Mouse (Mus musculus) lung, embryonic 14.5 days (tissue): Measurements from ENCODE around the gene Zfp513. TPM values are rescaled to one million over a fixed set of nuclear protein-coding genes. Genes with fewer than 3 reads are reported as not detected.

Experiments
- ATAC-seq: fragments of 200-750 bp; cut with Nextera tagmentation; 2 replicates; pipeline ENCODE4 v1.8.0; 2017; ENCODE audit warnings: mild to moderate bottlenecking, moderate TSS enrichment, moderate library complexity; ENCODE audit not compliant: insufficient read depth
- DNase-seq: peaks from one replicate; pipeline ENCODE4 v3.0.0-alpha.2; 2015
- H3K27ac ChIP-seq: fragments of 300-500 bp; sonication (generic); 2 replicates; pipeline ENCODE4 v1.5.1; 2014; ENCODE audit warnings: low read depth, mild to moderate bottlenecking, moderate library complexity
- H3K27me3 ChIP-seq: fragments of 300-500 bp; sonication (generic); 2 replicates; pipeline ENCODE4 v1.6.1; 2014; ENCODE audit warnings: low read length, control low read depth; ENCODE audit not compliant: insufficient read depth
- H3K36me3 ChIP-seq: fragments of 300-500 bp; sonication (generic); 2 replicates; pipeline ENCODE4 v1.6.1; 2014; ENCODE audit warnings: control low read depth; ENCODE audit not compliant: insufficient read depth
- H3K4me1 ChIP-seq: fragments of 300-500 bp; sonication (generic); 2 replicates; pipeline ENCODE4 v1.6.1; 2014; ENCODE audit warnings: antibody characterized with exemption, control low read depth; ENCODE audit not compliant: insufficient read depth
- H3K4me2 ChIP-seq: fragments of 300-500 bp; sonication (generic); 2 replicates; pipeline ENCODE4 v1.6.1; 2014; ENCODE audit warnings: mild to moderate bottlenecking
- H3K4me3 ChIP-seq: fragments of 300-500 bp; sonication (generic); 2 replicates; pipeline ENCODE4 v1.5.1; 2014; ENCODE audit warnings: low read depth, low read length
- H3K9ac ChIP-seq: fragments of 300-500 bp; sonication (generic); 2 replicates; pipeline ENCODE4 v1.6.1; 2014
- H3K9me3 ChIP-seq: fragments of 300-500 bp; sonication (generic); 2 replicates; pipeline ENCODE4 v1.6.1; 2016; ENCODE audit warnings: low read depth, low read length, control low read depth
- CTCF ChIP-seq: IDR thresholded peaks from 2 replicates; pipeline ENCODE4 v1.5.1; 2016; ENCODE audit warnings: antibody characterized with exemption, low read depth
- WGBS: fragments of 180-500 bp; shearing (Covaris S2); extraction: QIAGEN DNeasy Blood & Tissue Kit; methylation state at CpG from one replicate; pipeline ENCODE4 v1.1.7; 2014; 5-methylcytosine and 5-hydroxymethylcytosine counted together
- polyA plus RNA-seq: library from polyadenylated mRNA; unstranded; fragments of >200 nt; fragmentation: Nextera tagmentation; extraction: Ambion mirVana; gene quantifications from 2 replicates; pipeline ENCODE4 v1.2.1, GENCODE M21; 2014

Gene Zfp513
- 5.4 and 7.1 TPM in 2 replicates for polyA plus RNA-seq

DNA sequence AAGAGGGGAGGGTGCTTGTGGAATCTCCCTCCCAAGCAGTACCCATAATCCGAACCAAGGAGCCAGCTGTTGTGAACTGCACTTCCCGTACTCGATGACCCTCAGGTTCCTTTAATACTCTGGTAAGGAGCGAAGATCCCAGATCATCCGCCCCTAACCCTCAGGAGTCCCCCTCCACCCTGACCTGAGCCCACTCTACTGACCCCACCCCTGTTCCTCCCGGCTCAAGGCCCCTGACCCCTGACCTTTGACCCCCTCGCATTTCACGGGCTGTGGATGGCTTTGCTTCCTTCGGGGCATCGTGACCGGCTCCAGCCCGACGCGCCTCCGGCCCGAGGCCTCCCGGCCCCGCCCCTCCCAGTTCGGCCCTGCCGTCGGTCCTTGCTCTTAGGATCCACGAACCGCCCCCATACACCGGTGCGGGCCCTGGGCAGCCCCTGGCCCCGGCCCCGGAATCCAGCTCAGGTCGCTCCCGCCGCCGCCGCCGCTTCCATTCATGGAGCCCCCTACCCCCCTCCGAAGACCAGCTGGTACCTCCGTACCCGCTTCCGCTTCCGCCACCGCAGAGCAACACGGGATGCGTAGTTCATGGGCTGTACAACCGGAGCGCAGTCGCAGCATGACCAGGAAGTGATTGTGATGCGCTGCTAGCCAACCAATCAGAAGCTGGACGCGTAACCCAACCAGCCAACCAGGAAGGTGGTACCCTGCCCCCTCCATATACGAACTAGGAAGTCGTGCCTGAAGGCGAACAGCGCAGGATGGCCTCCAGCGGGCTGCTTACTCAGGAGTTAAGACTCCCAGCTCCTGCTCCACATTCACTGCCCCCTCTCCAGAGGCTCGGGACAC lies at the start of gene Zfp513:
Gene Zfp513 (minus strand): TSS at position 562 of the 849 bp plus-strand sequence.
- H3K27me3 ChIP-seq = no peaks in the 10 kb centered on the region
- H3K9ac ChIP-seq = peak within 1 kb of the TSS; percentile 83
- peak within 1 kb of the TSS; percentile 90 for H3K4me2 ChIP-seq
- TF ChIP-seq CTCF = no peak
- peak; percentile 98 for DNase-seq
- under 1% methylated on average over 53 of the region's 53 CpGs for WGBS
- peaks cover 4% of the 10 kb centered on the region; the same call in 1 of the 2 replicates for H3K4me1 ChIP-seq
- H3K9me3 ChIP-seq = peaks cover 6% of the 10 kb centered on the region; the same call in 1 of the 2 replicates
- peaks cover 83% of the 10 kb centered on the region for H3K36me3 ChIP-seq
- peak within 1 kb of the TSS; percentile 65 for H3K27ac ChIP-seq
- ATAC-seq = peak; percentile 98
- peak within 1 kb of the TSS; percentile 83 for H3K4me3 ChIP-seq

- H3K4me1 ChIP-seq = no peaks in the 10 kb centered on the region
- 22% methylated on average over 47 of the region's 47 CpGs for WGBS
- H3K4me3 ChIP-seq = peak within 1 kb of the TSS; percentile 41
- peak within 1 kb of the TSS; percentile 78 for H3K27ac ChIP-seq
- DNase-seq (peak; percentile 65), ATAC-seq (peak; percentile 80)
- H3K4me2 ChIP-seq = peak within 1 kb of the TSS; percentile 56
- no peaks in the 10 kb centered on the region for H3K9me3 ChIP-seq
- peaks cover 90% of the 10 kb centered on the region for H3K36me3 ChIP-seq
- H3K9ac ChIP-seq = peak within 1 kb of the TSS; percentile 50
- no peaks in the 10 kb centered on the region for H3K27me3 ChIP-seq
- no peak for TF ChIP-seq CTCF
These were observed 49.5 kb upstream of the Zfp513 start, which contains the start of gene Krtcap3 for GRCm38 (mm10) chr5:31251541-31252101. TSS of gene Krtcap3 (plus strand) at chr5:31251691.

DNA sequence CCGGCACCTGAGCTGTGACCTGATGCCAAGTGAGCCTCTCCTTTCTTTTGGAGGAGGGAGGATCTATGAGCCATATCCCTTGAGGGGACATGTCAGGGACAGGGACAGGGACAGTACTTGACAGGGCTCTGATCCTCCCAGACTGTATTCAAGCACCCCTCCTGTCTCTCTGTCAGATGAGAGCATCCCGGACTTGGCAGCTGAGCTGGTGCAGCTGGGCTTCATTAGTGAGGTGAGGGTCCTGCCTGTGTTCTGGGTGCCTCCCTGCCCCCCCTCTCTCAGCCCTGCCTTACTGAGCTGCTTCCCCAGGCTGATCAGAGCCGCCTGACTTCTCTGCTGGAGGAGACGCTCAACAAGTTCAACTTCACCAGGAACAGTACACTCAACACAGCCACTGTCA lies 48.6 kb upstream of the Zfp513 start:
- DNase-seq (peak; percentile 26), ATAC-seq (peak; percentile 9; the same call in 1 of the 2 replicates)
- no peaks in the 10 kb centered on the region for H3K9me3 ChIP-seq
- 36% methylated on average over 4 of the region's 4 CpGs for WGBS
- TF ChIP-seq CTCF = no peak
- H3K9ac ChIP-seq = no peak overlapping the region
- no peak overlapping the region for H3K4me3 ChIP-seq
- H3K36me3 ChIP-seq = peaks cover 92% of the 10 kb centered on the region
- H3K4me2 ChIP-seq = no peak overlapping the region
- no peaks in the 10 kb centered on the region for H3K4me1 ChIP-seq
- H3K27me3 ChIP-seq = no peaks in the 10 kb centered on the region
- no peak overlapping the region for H3K27ac ChIP-seq

GRCm38 (mm10) chr5:31242191-31242590 lies 40.1 kb upstream of the Zfp513 start:
- WGBS = 19% methylated on average over 10 of the region's 10 CpGs
- H3K4me3 ChIP-seq = peak overlapping the region; percentile 95
- peak overlapping the region; percentile 73 for H3K4me2 ChIP-seq
- peak overlapping the region; percentile 95 for H3K9ac ChIP-seq
- H3K4me1 ChIP-seq = peaks cover 6% of the 10 kb centered on the region; the same call in 1 of the 2 replicates
- TF ChIP-seq CTCF = no peak
- H3K36me3 ChIP-seq = peaks cover 39% of the 10 kb centered on the region
- no peak overlapping the region for H3K27ac ChIP-seq
- no peaks in the 10 kb centered on the region for H3K27me3 ChIP-seq
- H3K9me3 ChIP-seq = no peaks in the 10 kb centered on the region
- ATAC-seq (no peak), DNase-seq (no peak)

GRCm38 (mm10) chr5:31241522-31242034 lies 39.5 kb upstream of the Zfp513 start:
- no peaks in the 10 kb centered on the region for H3K27me3 ChIP-seq
- no peak for TF ChIP-seq CTCF
- ATAC-seq = no peak
- H3K4me2 ChIP-seq = peak overlapping the region; percentile 73
- peaks cover 6% of the 10 kb centered on the region; the same call in 1 of the 2 replicates for H3K4me1 ChIP-seq
- H3K27ac ChIP-seq = peak overlapping the region; percentile 98; the same call in 1 of the 2 replicates
- H3K9me3 ChIP-seq = no peaks in the 10 kb centered on the region
- peak overlapping the region; percentile 95 for H3K4me3 ChIP-seq
- H3K9ac ChIP-seq = peak overlapping the region; percentile 95
- under 1% methylated on average over 13 of the region's 13 CpGs for WGBS
- H3K36me3 ChIP-seq = peaks cover 33% of the 10 kb centered on the region
- no peak for DNase-seq

- Histone ChIP-seq H3K36me3 (peaks cover 26% of the 10 kb centered on the region), H3K9ac (peak within 1 kb of the TSS; percentile 95), H3K4me2 (peak within 1 kb of the TSS; percentile 73), H3K9me3 (no peaks in the 10 kb centered on the region), H3K4me1 (peaks cover 6% of the 10 kb centered on the region; the same call in 1 of the 2 replicates), H3K27me3 (no peaks in the 10 kb centered on the region), H3K4me3 (peak within 1 kb of the TSS; percentile 95), H3K27ac (peak within 1 kb of the TSS; percentile 98)
- ATAC-seq (peak; percentile 99), DNase-seq (peak; percentile 98)
- no peak for TF ChIP-seq CTCF
- under 1% methylated on average over 99 of the region's 103 CpGs for WGBS
These were observed 38.8 kb upstream of the Zfp513 start, which contains the start of the genes Nrbp1 and Gm9970 for GRCm38 (mm10) chr5:31240637-31241521. TSS of gene Nrbp1 (plus strand) at chr5:31240864. TSS of gene Gm9970 (minus strand) at chr5:31241232.
